Mouse (Mus musculus) CH12.LX (cell line): ENCODE data around the gene Creb3l1. TPM values are rescaled to one million over a fixed set of nuclear protein-coding genes. Genes with fewer than 3 reads are reported as not detected.

Experiments
- DNase-seq: peaks from one replicate; pipeline ENCODE4 v3.0.0-alpha.2; 2013; ENCODE audit errors: extremely low read depth
- H3K27ac ChIP-seq: 2 replicates; pipeline ENCODE4 v1.5.1; 2012; ENCODE audit warnings: low read depth, mild to moderate bottlenecking, control low read depth, moderate library complexity; ENCODE audit not compliant: insufficient read depth
- H3K27me3 ChIP-seq: replicated peaks from 2 replicates; pipeline ENCODE3; 2012; ENCODE audit warnings: inconsistent platforms
- H3K36me3 ChIP-seq, 2 experiments: replicated peaks in 1 of 2; 2 replicates each; pipeline versions ENCODE3 to v1.6.1; 2012; ENCODE audit warnings: inconsistent platforms in 1 of 2, low read length in 1 of 2, mild to moderate bottlenecking in 1 of 2, mixed read lengths in 1 of 2, moderate library complexity in 1 of 2; ENCODE audit not compliant: control insufficient read depth in 1 of 2, insufficient read depth in 1 of 2
- H3K4me1 ChIP-seq, 2 experiments: 2 replicates each; pipeline ENCODE4 v1.6.1; 2012; ENCODE audit warnings: inconsistent platforms in 1 of 2, moderate library complexity in 1 of 2; ENCODE audit not compliant: insufficient read depth in 2 of 2, control insufficient read depth in 1 of 2
- H3K4me2 ChIP-seq: 2 replicates; pipeline ENCODE4 v1.6.1; 2012; ENCODE audit warnings: low read depth, mild to moderate bottlenecking, control low read depth; ENCODE audit not compliant: poor library complexity, insufficient read depth, severe bottlenecking
- H3K4me3 ChIP-seq, 3 experiments: fragments of 150-350 bp in 1 of 3; sonication (generic) in 1 of 3; replicated peaks in 1 of 3; 2 replicates each; pipeline versions ENCODE3 to v1.5.1; 2011 to 2012; ENCODE audit warnings: low read depth in 2 of 3, low read length in 2 of 3, mild to moderate bottlenecking in 2 of 3, moderate library complexity in 2 of 3, control low read depth in 1 of 3, improper control_type of control experiment in 1 of 3, inconsistent platforms in 1 of 3, mixed read lengths in 1 of 3; ENCODE audit not compliant: poor library complexity in 1 of 3
- H3K79me2 ChIP-seq: replicated peaks from 2 replicates; pipeline ENCODE4 v1.6.1; 2012; ENCODE audit warnings: mild to moderate bottlenecking, moderate library complexity; ENCODE audit not compliant: control insufficient read depth, poor library complexity, insufficient read depth, severe bottlenecking; ENCODE audit errors: extremely low read depth
- H3K9ac ChIP-seq: 2 replicates; pipeline ENCODE4 v1.6.1; 2012; ENCODE audit warnings: low read depth, mild to moderate bottlenecking, control low read depth, moderate library complexity; ENCODE audit not compliant: insufficient read depth
- H3K9me3 ChIP-seq: replicated peaks from 2 replicates; pipeline ENCODE3; 2012; ENCODE audit warnings: low read length, inconsistent platforms, mixed read lengths
- BHLHE40 ChIP-seq: IDR thresholded peaks from 2 replicates; pipeline ENCODE4 v1.6.1; 2011; ENCODE audit warnings: mild to moderate bottlenecking, low read depth, low read length, improper control_type of control experiment
- CHD1 ChIP-seq: IDR thresholded peaks from 2 replicates; pipeline ENCODE4 v1.6.1; 2012; ENCODE audit warnings: low read depth, low read length, improper control_type of control experiment, inconsistent platforms
- CTCF ChIP-seq, 2 experiments: IDR thresholded peaks in 1 of 2; conservative IDR thresholded peaks in 1 of 2; 2 replicates each; pipeline ENCODE4 v1.5.1; 2011 to 2012; ENCODE audit warnings: low read depth in 2 of 2, low read length in 2 of 2, improper control_type of control experiment in 1 of 2, inconsistent platforms in 1 of 2, mild to moderate bottlenecking in 1 of 2, moderate library complexity in 1 of 2
- E2F4 ChIP-seq: IDR thresholded peaks from 2 replicates; pipeline ENCODE4 v1.6.1; 2011; ENCODE audit warnings: low read depth, low read length, improper control_type of control experiment; ENCODE audit not compliant: insufficient replicate concordance
- ELF1 ChIP-seq: IDR thresholded peaks from 2 replicates; pipeline ENCODE4 v1.6.1; 2014; ENCODE audit warnings: low read depth, mild to moderate bottlenecking, inconsistent platforms, low read length, improper control_type of control experiment
- EP300 ChIP-seq: IDR thresholded peaks from 2 replicates; pipeline ENCODE4 v1.6.1; 2011; ENCODE audit warnings: low read length, improper control_type of control experiment
- ETS1 ChIP-seq: conservative IDR thresholded peaks from 2 replicates; pipeline ENCODE4 v1.6.1; 2012; ENCODE audit warnings: low read depth, mild to moderate bottlenecking, inconsistent platforms, low read length, improper control_type of control experiment, moderate library complexity
- HCFC1 ChIP-seq: IDR thresholded peaks from 2 replicates; pipeline ENCODE4 v1.6.1; 2012; ENCODE audit warnings: low read depth, mild to moderate bottlenecking, inconsistent platforms, low read length, improper control_type of control experiment
- JUN ChIP-seq: IDR thresholded peaks from 2 replicates; pipeline ENCODE4 v1.6.1; 2011; ENCODE audit warnings: low read depth, mild to moderate bottlenecking, low read length, improper control_type of control experiment, moderate library complexity; ENCODE audit not compliant: insufficient read depth
- JUND ChIP-seq: conservative IDR thresholded peaks from 2 replicates; pipeline ENCODE4 v1.6.1; 2011; ENCODE audit warnings: low read depth, low read length, improper control_type of control experiment
- KAT2A ChIP-seq: IDR thresholded peaks from 2 replicates; pipeline ENCODE4 v1.6.1; 2012; ENCODE audit warnings: low read length, improper control_type of control experiment, inconsistent platforms; ENCODE audit not compliant: insufficient replicate concordance
- MAFK ChIP-seq: IDR thresholded peaks from 2 replicates; pipeline ENCODE4 v1.6.1; 2011; ENCODE audit warnings: low read length, improper control_type of control experiment; ENCODE audit not compliant: insufficient replicate concordance
- MAX ChIP-seq: IDR thresholded peaks from 2 replicates; pipeline ENCODE4 v1.6.1; 2011; ENCODE audit warnings: low read length, improper control_type of control experiment
- MAZ ChIP-seq: IDR thresholded peaks from 2 replicates; pipeline ENCODE4 v1.6.1; 2012; ENCODE audit warnings: low read depth, mild to moderate bottlenecking, inconsistent platforms, low read length, improper control_type of control experiment, moderate library complexity
- MEF2A ChIP-seq: IDR thresholded peaks from 2 replicates; pipeline ENCODE4 v1.6.1; 2014; ENCODE audit warnings: low read depth, mild to moderate bottlenecking, inconsistent platforms, low read length, improper control_type of control experiment, borderline replicate concordance
- MXI1 ChIP-seq: IDR thresholded peaks from 2 replicates; pipeline ENCODE4 v1.6.1; 2011; ENCODE audit warnings: mild to moderate bottlenecking, low read depth, low read length, improper control_type of control experiment
- MYC ChIP-seq: IDR thresholded peaks from 2 replicates; pipeline ENCODE4 v1.6.1; 2011; ENCODE audit warnings: low read depth, mild to moderate bottlenecking, improper control_type of control experiment, low read length
- NELFE ChIP-seq: IDR thresholded peaks from 2 replicates; pipeline ENCODE4 v1.6.1; 2011; ENCODE audit warnings: low read depth, low read length, improper control_type of control experiment
- NRF1 ChIP-seq: IDR thresholded peaks from 2 replicates; pipeline ENCODE4 v1.6.1; 2014; ENCODE audit warnings: low read depth, mild to moderate bottlenecking, inconsistent platforms, low read length, improper control_type of control experiment, moderate library complexity
- POLR2A ChIP-seq: IDR thresholded peaks from 2 replicates; pipeline ENCODE4 v1.6.1; 2011; ENCODE audit warnings: low read depth, mild to moderate bottlenecking, improper control_type of control experiment, low read length
- RAD21 ChIP-seq: IDR thresholded peaks from 2 replicates; pipeline ENCODE4 v1.6.1; 2011; ENCODE audit warnings: low read depth, mild to moderate bottlenecking, low read length, improper control_type of control experiment, moderate library complexity
- RCOR1 ChIP-seq: conservative IDR thresholded peaks from 2 replicates; pipeline ENCODE4 v1.6.1; 2012; ENCODE audit warnings: low read depth, mild to moderate bottlenecking, inconsistent platforms, low read length, improper control_type of control experiment
- SIN3A ChIP-seq: IDR thresholded peaks from 2 replicates; pipeline ENCODE4 v1.6.1; 2012; ENCODE audit warnings: low read length, improper control_type of control experiment, inconsistent platforms
- SMC3 ChIP-seq: IDR thresholded peaks from 2 replicates; pipeline ENCODE4 v1.6.1; 2011; ENCODE audit warnings: low read depth, low read length, improper control_type of control experiment
- TBP ChIP-seq: conservative IDR thresholded peaks from 2 replicates; pipeline ENCODE4 v1.6.1; 2011; ENCODE audit warnings: low read depth, low read length, improper control_type of control experiment
- TCF12 ChIP-seq: IDR thresholded peaks from 2 replicates; pipeline ENCODE4 v1.6.1; 2014; ENCODE audit warnings: low read depth, mild to moderate bottlenecking, inconsistent platforms, low read length, improper control_type of control experiment
- UBTF ChIP-seq: IDR thresholded peaks from 2 replicates; pipeline ENCODE4 v1.6.1; 2012; ENCODE audit warnings: low read depth, mild to moderate bottlenecking, inconsistent platforms, low read length, improper control_type of control experiment, moderate library complexity
- ZKSCAN1 ChIP-seq: IDR thresholded peaks from 2 replicates; pipeline ENCODE4 v1.6.1; 2012; ENCODE audit warnings: low read depth, inconsistent platforms, low read length, improper control_type of control experiment, borderline replicate concordance
- ZMIZ1 ChIP-seq: IDR thresholded peaks from 2 replicates; pipeline ENCODE4 v1.6.1; 2012; ENCODE audit warnings: low read depth, mild to moderate bottlenecking, inconsistent platforms, low read length, improper control_type of control experiment
- ZNF384 ChIP-seq: IDR thresholded peaks from 2 replicates; pipeline ENCODE4 v1.6.1; 2012; ENCODE audit warnings: low read depth, low read length, improper control_type of control experiment, inconsistent platforms
- dilution Hi-C: fragments of 300-500 bp; cut with MboI; formaldehyde crosslinking; loops from 2 replicates; pipeline ENCODE4 v1.14.3; 2020; ENCODE audit warnings: low sequenced_read_pairs; ENCODE audit not compliant: extremely low pct_unique_long_range_greater_than_20kb, extremely low pct_ligation_motif_present
- in situ Hi-C: fragments of 300-500 bp; cut with MboI; formaldehyde crosslinking; loops from 3 replicates; pipeline ENCODE4 v1.14.3; 2019; ENCODE audit warnings: low sequenced_read_pairs, low pct_ligation_motif_present, low pct_unique_long_range_greater_than_20kb, mixed read lengths
- polyA plus RNA-seq: library from polyadenylated mRNA; unstranded; fragments of >175 nt; gene quantifications from 2 replicates; pipeline ENCODE4 v1.2.1, GENCODE M21; 2012; ENCODE audit warnings: low read depth; ENCODE audit not compliant: insufficient read length
- total RNA-seq, 2 experiments: library from RNA; depleted of rRNA; stranded (reverse); fragments of 300-350 nt in 1 of 2; fragments of >200 nt in 1 of 2; gene quantifications; 2 replicates each; pipeline ENCODE4 v1.2.3; 2012 to 2014

Gene Creb3l1
- total and polyA plus RNA-seq, 3 experiments = 0.08 to 2.0 (median 0.59) TPM

- Histone ChIP-seq H3K4me3 (no peak overlapping the region), H3K27me3 (no peaks in the 10 kb centered on the region), H3K9ac (no peak overlapping the region), H3K4me2 (no peak overlapping the region), H3K36me3 (peaks cover 0 to 53% of the 10 kb centered on the region in 2 experiments), H3K4me1 (peaks cover 5 to 72% of the 10 kb centered on the region in 2 experiments; a peak in 3 of 4 replicates), H3K79me2 (peaks cover 3% of the 10 kb centered on the region; the same call in 1 of the 2 replicates), H3K27ac (no peak overlapping the region), H3K9me3 (no peaks in the 10 kb centered on the region)
- in situ Hi-C loops (no loop called here), dilution Hi-C loops (no loop called here)
- TF ChIP-seq ETS1 = no peak
- TF ChIP-seq RCOR1 = no peak
- no peak for TF ChIP-seq CHD1
- no peak for TF ChIP-seq CTCF (conservative IDR thresholded peaks at IDR 0.05 in 1 of 2, IDR thresholded peaks at IDR 0.05 in 1 of 2; ENCODE audit: low read depth in 2 of 2, low read length in 2 of 2)
- no peak for TF ChIP-seq EP300
- no peak for TF ChIP-seq MYC
- TF ChIP-seq MAZ = no peak
- no peak for TF ChIP-seq JUN
- no peak for TF ChIP-seq ELF1
- TF ChIP-seq TCF12 = no peak
- TF ChIP-seq BHLHE40 = no peak
- TF ChIP-seq E2F4 = no peak
- TF ChIP-seq ZNF384 = no peak
- TF ChIP-seq NELFE = no peak
- TF ChIP-seq SMC3 = no peak
- TF ChIP-seq NRF1 = no peak
- no peak for TF ChIP-seq ZMIZ1
- TF ChIP-seq POLR2A = no peak
- no peak for TF ChIP-seq MXI1
- TF ChIP-seq MAX = no peak
- no peak for DNase-seq
Measured at GRCm38 (mm10) chr2:91955121-91955591, 69.1 kb downstream of the Creb3l1 start.

- H3K4me2 ChIP-seq = no peak overlapping the region
- no peak for TF ChIP-seq SIN3A
- no peak for TF ChIP-seq ELF1
- TF ChIP-seq BHLHE40 = no peak
- no peak for TF ChIP-seq MAFK
- no peak for TF ChIP-seq TBP
- no peak for TF ChIP-seq RAD21
- TF ChIP-seq ZKSCAN1 = no peak
- no peak for TF ChIP-seq UBTF
- no peak for TF ChIP-seq MEF2A
- no peak for TF ChIP-seq JUN
- no peak for TF ChIP-seq JUND
- TF ChIP-seq KAT2A = no peak
- no peak for TF ChIP-seq HCFC1
- TF ChIP-seq, all 38 proteins: peak for 0
- no peak overlapping the region for H3K9ac ChIP-seq
- dilution Hi-C loops = no loop called here
- H3K9me3 ChIP-seq = no peaks in the 10 kb centered on the region
- in situ Hi-C loops = no loop called here
- no peak overlapping the region for H3K27ac ChIP-seq
- peaks cover 12% of the 10 kb centered on the region for H3K79me2 ChIP-seq
- peaks cover 0 to 40% of the 10 kb centered on the region in 2 experiments for H3K36me3 ChIP-seq
- DNase-seq = no peak
- peaks cover 16 to 71% of the 10 kb centered on the region in 2 experiments for H3K4me1 ChIP-seq
- no peaks in the 10 kb centered on the region for H3K27me3 ChIP-seq
- H3K4me3 ChIP-seq = no peak overlapping the region
Measured at GRCm38 (mm10) chr2:91953825-91954224, 70.5 kb downstream of the Creb3l1 start.
